Mouse (Mus musculus) liver, embryonic 16.5 days (tissue): ENCODE measurements around the gene Armc3. TPM values are rescaled to one million over a fixed set of nuclear protein-coding genes. Genes with fewer than 3 reads are reported as not detected.

Source experiments
- ATAC-seq: fragments of 200-750 bp; cut with Nextera tagmentation; 2 replicates; pipeline ENCODE4 v1.8.0; 2017; ENCODE audit warnings: low read depth, mild to moderate bottlenecking, moderate number of reproducible peaks, moderate library complexity
- H3K27ac ChIP-seq: fragments of 300-500 bp; sonication (generic); 2 replicates; pipeline ENCODE4 v1.5.1; 2014; ENCODE audit warnings: mild to moderate bottlenecking, low read length
- H3K27me3 ChIP-seq: fragments of 300-500 bp; sonication (generic); 2 replicates; pipeline ENCODE4 v1.6.1; 2014; ENCODE audit warnings: low read depth, low read length, mixed read lengths; ENCODE audit not compliant: control insufficient read depth, insufficient read depth
- H3K36me3 ChIP-seq: fragments of 300-500 bp; sonication (generic); 2 replicates; pipeline ENCODE4 v1.6.1; 2014; ENCODE audit warnings: mild to moderate bottlenecking; ENCODE audit not compliant: control insufficient read depth, insufficient read depth
- H3K4me1 ChIP-seq: fragments of 300-500 bp; sonication (generic); 2 replicates; pipeline ENCODE4 v1.6.1; 2014; ENCODE audit warnings: low read depth, low read length, mixed read lengths; ENCODE audit not compliant: control insufficient read depth
- H3K4me2 ChIP-seq: fragments of 300-500 bp; sonication (generic); 2 replicates; pipeline ENCODE4 v1.6.1; 2014; ENCODE audit warnings: low read depth, low read length, mixed read lengths
- H3K4me3 ChIP-seq: fragments of 300-500 bp; sonication (generic); 2 replicates; pipeline ENCODE4 v1.5.1; 2014; ENCODE audit warnings: low read depth, mild to moderate bottlenecking, low read length
- H3K9ac ChIP-seq: fragments of 300-500 bp; sonication (generic); 2 replicates; pipeline ENCODE4 v1.6.1; 2014; ENCODE audit warnings: low read depth, low read length
- H3K9me3 ChIP-seq: fragments of 300-500 bp; sonication (generic); replicated peaks from 2 replicates; pipeline ENCODE4 v1.6.1; 2016; ENCODE audit warnings: low read length; ENCODE audit not compliant: control insufficient read depth
- WGBS: fragments of 180-500 bp; shearing (Covaris S2); extraction: QIAGEN DNeasy Blood & Tissue Kit; methylation state at CpG from one replicate; pipeline ENCODE4 v1.1.7; 2014; ENCODE audit not compliant: insufficient replicate concordance; 5-methylcytosine and 5-hydroxymethylcytosine counted together
- polyA plus RNA-seq: library from polyadenylated mRNA; unstranded; fragments of >200 nt; fragmentation: Nextera tagmentation; extraction: Ambion mirVana; gene quantifications from 2 replicates; pipeline ENCODE4 v1.2.1, GENCODE M21; 2015

The Armc3 gene
- polyA plus RNA-seq, 1 experiment from 2014 or later, result 0.06 TPM

- Histone ChIP-seq H3K9me3 (no peaks in the 10 kb centered on the region), H3K4me2 (no peak overlapping the region), H3K9ac (no peak overlapping the region), H3K27ac (no peak overlapping the region), H3K4me3 (no peak overlapping the region), H3K27me3 (no peaks in the 10 kb centered on the region), H3K36me3 (no peaks in the 10 kb centered on the region), H3K4me1 (no peaks in the 10 kb centered on the region)
- WGBS, result 43% methylated on average over 1 of the region's 1 CpGs
- ATAC-seq, result no peak
These were observed 152.6 kb downstream of the Armc3 start for GRCm38 (mm10) chr2:19351615-19352253.

- whole genome bisulfite sequencing, result 48% methylated on average over 2 of the region's 2 CpGs
- Histone ChIP-seq H3K36me3 (no peaks in the 10 kb centered on the region), H3K4me2 (no peak overlapping the region), H3K9me3 (no peaks in the 10 kb centered on the region), H3K27ac (no peak overlapping the region), H3K27me3 (no peaks in the 10 kb centered on the region), H3K4me1 (no peaks in the 10 kb centered on the region), H3K9ac (no peak overlapping the region), H3K4me3 (no peak overlapping the region)
- no peak for ATAC-seq
These were observed 154.1 kb downstream of the Armc3 start for GRCm38 (mm10) chr2:19353158-19353557.

Other genes starting within 250 kb of the Armc3 start
- 13.5 and 14.6 TPM in 2 replicates for gene Pip4k2a, start 201.2 kb upstream of the Armc3 start, polyA plus RNA-seq
- gene 4930426L09Rik, start 201.0 kb upstream of the Armc3 start, polyA plus RNA-seq, result 0.12 and 0.15 TPM in 2 replicates
- 8.0 and 8.6 TPM in 2 replicates for gene Msrb2, start 172.1 kb downstream of the Armc3 start, polyA plus RNA-seq
- gene Ptf1a, start 246.4 kb downstream of the Armc3 start, polyA plus RNA-seq, result 0.32 TPM in 1 of 2 replicates, not detected in the other